Comparison of ENCODE assay signal across 20 mouse cellular contexts in the genomic region with DNA sequence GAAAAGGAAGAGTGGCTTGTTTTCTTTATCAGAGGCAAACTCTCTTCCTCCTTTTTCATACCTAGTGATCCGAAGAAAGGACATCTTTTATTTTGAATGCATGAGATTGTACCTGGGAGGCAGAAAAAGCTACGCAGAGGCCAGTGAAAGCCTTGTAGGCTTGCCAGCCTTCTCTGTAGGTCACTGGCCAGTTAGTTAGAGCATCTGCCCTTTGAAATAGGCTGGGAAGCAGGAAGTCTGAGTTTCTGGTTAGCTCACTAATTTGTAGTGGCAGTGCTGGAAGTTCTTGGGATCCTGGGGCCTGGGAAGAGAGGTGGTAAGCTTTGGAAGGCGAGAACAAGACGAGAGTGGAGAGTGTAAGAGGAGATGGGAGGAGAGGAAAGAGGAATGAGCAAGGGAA.
DNase-seq lines count a peak whose midpoint lies in the region; TF ChIP-seq lines count a peak whose summit lies in the region.
"Had no signal": no experiment of that assay in that cellular context is flagged by ENCODE, and none has a peak within 500 bp of the region (broad histone marks: within the 10 kb centered on the region; RNA-seq: fewer than 3 reads in every experiment).

No protein-coding gene starts in this region.

- H3K4me3 ChIP-seq in cerebellum, adult 2 months (replicated peaks; ENCODE audit: insufficient read depth, low read depth, low read length), result no peak overlapping the region
- H3K4me3 ChIP-seq: embryonic facial prominence, embryonic 13.5 days; embryonic facial prominence, embryonic 15.5 days; erythroblast, embryonic 14.5 days; forebrain, embryonic 10.5 days; forebrain, embryonic 12.5 days; gastrocnemius, adult 2 months had no signal

- peak in 1 of 2 experiments; percentile 53 for DNase-seq in cerebellum, adult 2 months
- no peak for DNase-seq in cerebellum, adult 8-10 months
- DNase-seq in cerebellum, adult 9-11 months, result peak; percentile 34
- no peak for DNase-seq in cerebellum, adult 18-20 months
- peak; percentile 51 to 66 for DNase-seq in cerebellum, postnatal 14 days
- no peak for DNase-seq in cerebellum, adult 11-12 months
- peak; percentile 8 to 20 for DNase-seq in urinary bladder, postnatal 4 days (ENCODE audit: low spot score in 2 of 2)
- no peak for DNase-seq in urinary bladder, adult 2 months (ENCODE audit: low spot score)
- DNase-seq: adrenal gland, adult 8-10 months; adrenal gland, postnatal 14 days; adrenal gland, postnatal 36 days; embryo, embryonic 11 days; gastrocnemius, adult 2 months had no signal

- H3K4me1 ChIP-seq in cerebellum, adult 2 months (ENCODE audit: control insufficient read depth, insufficient read depth, low read length), result peaks cover 13% of the 10 kb centered on the region
- H3K4me1 ChIP-seq: embryonic facial prominence, embryonic 13.5 days; embryonic facial prominence, embryonic 15.5 days; forebrain, embryonic 10.5 days; forebrain, embryonic 12.5 days had no signal

- H3K27ac ChIP-seq in cerebellum, adult 2 months (ENCODE audit: insufficient read depth, low read length), result peak overlapping the region; percentile 2; the same call in 1 of the 2 replicates
- H3K27ac ChIP-seq: embryonic facial prominence, embryonic 13.5 days; embryonic facial prominence, embryonic 15.5 days; forebrain, embryonic 10.5 days; forebrain, embryonic 12.5 days; gastrocnemius, adult 2 months had no signal

- no peak for TF ChIP-seq CTCF in cerebellum, adult 2 months (IDR thresholded peaks at IDR 0.05; ENCODE audit: borderline replicate concordance, insufficient read depth, low read depth, low read length)

- TF ChIP-seq POLR2A in cerebellum, adult 2 months (IDR thresholded peaks at IDR 0.05; ENCODE audit: borderline replicate concordance, insufficient read depth, low read length), result no peak

- no peaks in the 10 kb centered on the region for H3K27me3 ChIP-seq in cerebellum, adult 2 months (ENCODE audit: control insufficient read depth, insufficient read depth, low read length)
- H3K27me3 ChIP-seq: CH12.LX; embryonic facial prominence, embryonic 13.5 days; embryonic facial prominence, embryonic 15.5 days; Patski had no signal

- 30% methylated on average over 4 of the region's 4 CpGs for WGBS in cerebellum, adult 2 months

Comparison
In these comparisons a context has a peak if more than half of its experiments do, and no peak if none do; other contexts are left out.
1. DNase-seq: peak in cerebellum, adult 9-11 months (single experiment), cerebellum, postnatal 14 days (2 of 2) and urinary bladder, postnatal 4 days (2 of 2); none in cerebellum, adult 8-10 months (single experiment), cerebellum, adult 18-20 months (0 of 2), cerebellum, adult 11-12 months (single experiment) and urinary bladder, adult 2 months (single experiment).